Mouse (Mus musculus) lung, adult 18-20 months (tissue): ENCODE data around the gene Cdc7.
A peak's percentile ranks its signal among the peaks of the same experiment; 100 is the strongest.
"Not testable (repeated sequence)": the region's sequence is repeated elsewhere in the genome, so short reads cannot be mapped to it uniquely, and the experiment has no call there.

ENCODE experiments used
- DNase-seq, 2 experiments: peaks; one replicate each; pipeline ENCODE4 v3.0.0; 2022; ENCODE audit warnings: mixed read lengths in 2 of 2

The Cdc7 gene

DNA sequence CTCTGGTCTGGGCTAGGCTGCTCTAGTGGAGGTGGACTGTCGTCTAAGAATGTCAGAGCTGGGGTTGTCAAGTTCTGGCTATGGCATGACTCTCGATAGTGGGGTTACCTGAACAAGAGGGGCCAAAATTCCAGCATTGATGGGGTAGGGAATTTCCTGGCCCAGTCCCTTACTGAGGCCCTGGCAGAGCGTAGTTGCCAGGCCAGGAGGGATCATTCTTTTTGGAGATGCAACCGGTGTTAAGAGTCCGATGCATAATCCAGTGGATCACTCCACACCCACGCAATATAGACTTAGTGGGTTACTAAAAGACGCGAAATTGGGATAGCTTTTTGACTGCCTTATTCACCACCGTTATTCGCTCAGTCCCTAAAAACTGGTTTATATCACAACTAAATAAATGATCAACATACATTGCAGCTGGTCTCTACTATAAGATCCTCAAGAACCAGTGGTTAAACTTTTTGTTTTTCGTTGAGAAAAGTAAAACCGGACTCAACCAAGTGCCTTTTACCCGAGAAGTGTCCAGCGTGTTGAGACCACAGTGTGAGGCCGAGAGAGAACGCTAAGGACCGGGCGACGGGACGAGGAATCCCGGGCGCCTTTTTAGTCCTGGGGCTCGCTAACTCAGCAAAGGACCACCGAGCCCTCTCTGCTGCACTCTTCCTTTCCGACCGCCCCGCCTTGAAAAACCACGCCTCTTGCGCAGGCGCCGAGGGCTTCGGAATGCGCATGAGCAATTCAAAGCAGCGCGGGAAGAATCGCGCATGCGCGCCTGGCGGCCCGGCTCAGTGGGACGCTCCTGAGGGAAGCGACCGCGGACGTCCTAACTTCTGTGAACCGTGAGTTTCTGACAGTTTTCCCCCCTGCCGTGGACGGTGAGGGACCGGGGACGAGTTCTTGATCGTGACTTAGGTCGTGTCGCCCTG, at the start of gene Cdc7:
TSS of gene Cdc7 (plus strand) at position 739 of the 929 bp plus-strand sequence.
- peak; percentile 90 to 92 for DNase-seq

DNA sequence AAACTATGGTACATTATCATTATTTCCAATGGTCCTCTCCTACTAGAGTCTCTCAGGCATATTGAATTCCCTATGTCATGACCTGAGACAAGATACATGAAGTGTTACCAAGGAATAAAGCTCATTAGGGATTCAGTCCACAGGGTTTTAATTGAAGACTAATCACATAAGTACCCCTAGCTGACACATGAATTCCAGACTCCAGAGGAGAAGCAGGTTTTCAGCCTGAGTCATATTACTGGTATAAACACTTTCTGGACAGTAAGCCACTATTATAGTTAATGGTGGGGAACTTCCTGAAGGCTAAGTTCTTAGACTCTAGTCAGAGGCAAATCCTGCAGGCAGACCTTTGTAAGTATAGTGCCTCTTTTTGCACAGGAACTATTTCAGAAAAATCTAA, 44.8 kb upstream of the Cdc7 start:
- DNase-seq: no peak

DNA sequence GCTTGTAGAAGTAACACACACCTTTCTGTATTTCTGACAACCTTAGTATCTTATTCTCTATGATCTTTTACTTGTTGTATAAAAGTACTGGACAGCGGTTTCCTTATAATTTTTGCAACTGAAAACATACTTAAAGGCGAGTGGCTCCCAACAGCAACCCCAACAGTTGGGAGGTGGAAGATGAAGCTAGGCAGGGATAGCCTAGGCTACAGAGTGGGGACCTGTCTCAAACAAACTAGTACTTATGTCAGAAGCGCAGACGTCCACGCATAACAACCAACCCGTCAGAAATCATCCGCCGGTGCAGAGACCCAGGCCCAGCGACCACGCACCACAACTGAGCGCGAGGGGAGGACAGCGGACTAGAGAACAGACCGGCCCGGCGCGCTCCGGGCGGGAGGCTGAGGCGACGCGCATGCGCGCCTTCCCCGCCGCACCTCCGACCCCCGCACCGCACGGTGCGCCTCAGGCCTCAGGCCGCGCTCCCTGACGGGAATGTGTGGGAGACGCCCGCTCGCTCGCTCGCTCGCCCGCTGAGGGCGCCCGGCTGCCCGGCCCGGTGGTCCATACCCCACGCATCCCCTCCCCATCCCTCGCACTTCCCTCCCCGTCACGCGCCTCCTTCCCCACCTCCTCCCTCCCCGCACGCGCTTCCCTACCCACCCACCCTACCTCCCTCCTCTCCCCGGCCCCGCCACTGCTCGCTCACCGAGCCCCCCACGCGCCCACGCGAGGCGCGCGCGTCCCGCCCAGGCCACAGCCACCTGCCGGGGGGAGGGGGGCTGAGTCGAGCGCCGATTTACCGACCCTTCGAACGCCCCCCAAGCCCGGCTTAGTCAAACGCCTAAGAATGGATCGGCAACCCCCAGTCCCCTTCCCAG, 38.4 kb upstream of the Cdc7 start, which contains the start of gene Hfm1:
TSS of gene Hfm1 (minus strand) at position 834 of the 881 bp plus-strand sequence.
- peak; percentile 3 to 8 for DNase-seq

DNA sequence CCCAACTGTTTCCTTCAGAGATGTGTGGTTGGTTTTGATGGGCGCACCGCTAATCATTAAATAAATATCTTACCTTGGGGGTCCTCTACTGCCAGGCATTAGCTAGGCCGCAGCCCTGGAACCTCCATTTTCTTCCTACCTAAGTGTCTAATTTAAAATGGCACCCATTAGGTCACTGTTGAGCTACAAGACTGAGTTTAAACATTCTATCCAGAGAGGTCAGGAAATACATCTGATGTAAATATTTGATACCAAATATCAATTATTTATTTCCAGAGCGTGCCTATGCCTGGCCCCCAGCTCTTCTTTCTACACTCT, 37.8 kb upstream of the Cdc7 start:
- no peak for DNase-seq

DNA sequence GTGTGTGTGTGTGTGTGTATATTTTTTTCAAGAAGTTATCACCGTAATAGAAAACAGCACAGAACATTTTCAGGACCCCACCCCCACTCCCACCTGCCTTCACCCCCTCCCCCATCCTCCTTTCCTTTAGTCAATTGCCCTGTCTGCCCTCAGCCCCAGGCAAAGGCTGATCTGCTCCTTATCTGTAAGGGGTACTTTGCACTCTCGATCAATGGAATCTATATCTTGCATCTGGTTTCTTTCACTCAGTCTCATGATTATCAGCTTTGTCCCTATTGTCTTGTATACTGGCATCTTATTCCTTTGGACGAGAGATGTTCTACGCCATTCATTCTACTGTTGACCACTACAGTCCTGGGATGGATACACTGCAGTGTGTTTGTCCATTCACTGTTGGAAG, 36.1 kb upstream of the Cdc7 start:
- no peak for DNase-seq

DNA sequence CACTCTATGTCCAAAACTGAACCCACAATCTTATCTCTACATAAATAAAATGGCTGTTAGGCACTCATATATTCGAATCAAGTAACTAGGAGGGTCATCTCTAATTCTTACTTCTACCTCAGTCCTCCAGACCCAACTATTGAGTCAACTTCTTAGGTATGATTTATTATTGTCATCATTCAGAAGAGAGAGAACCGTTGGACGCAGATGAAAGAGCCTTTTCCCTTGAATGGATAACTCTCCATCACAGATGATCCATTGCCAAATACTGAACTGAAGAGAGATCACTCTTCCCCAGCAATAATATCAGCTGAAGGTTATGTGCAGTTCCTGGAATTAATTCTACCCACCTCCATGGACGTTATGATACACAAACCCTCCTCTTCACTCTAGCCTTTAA, 17.8 kb upstream of the Cdc7 start:
- DNase-seq: no peak

DNA sequence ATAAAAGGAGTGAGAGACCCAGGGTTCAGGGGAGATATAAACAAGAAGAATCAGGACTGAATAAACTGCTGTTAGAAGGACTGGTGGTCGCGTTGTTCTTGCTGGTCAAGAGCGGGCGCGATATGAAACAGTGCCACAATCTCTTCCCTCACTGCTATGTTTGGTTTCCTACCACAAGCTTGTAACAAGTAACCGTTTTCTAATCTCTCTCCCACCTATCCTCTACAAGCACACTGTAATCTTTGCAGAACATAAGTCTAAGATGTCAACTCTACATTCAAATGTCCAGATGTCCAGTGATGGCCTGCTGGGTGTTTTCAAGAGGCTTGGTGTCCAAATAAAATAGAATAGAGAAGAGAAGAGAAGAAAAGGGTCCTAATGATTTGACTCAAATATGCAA, 15.4 kb upstream of the Cdc7 start:
- no peak for DNase-seq

DNA sequence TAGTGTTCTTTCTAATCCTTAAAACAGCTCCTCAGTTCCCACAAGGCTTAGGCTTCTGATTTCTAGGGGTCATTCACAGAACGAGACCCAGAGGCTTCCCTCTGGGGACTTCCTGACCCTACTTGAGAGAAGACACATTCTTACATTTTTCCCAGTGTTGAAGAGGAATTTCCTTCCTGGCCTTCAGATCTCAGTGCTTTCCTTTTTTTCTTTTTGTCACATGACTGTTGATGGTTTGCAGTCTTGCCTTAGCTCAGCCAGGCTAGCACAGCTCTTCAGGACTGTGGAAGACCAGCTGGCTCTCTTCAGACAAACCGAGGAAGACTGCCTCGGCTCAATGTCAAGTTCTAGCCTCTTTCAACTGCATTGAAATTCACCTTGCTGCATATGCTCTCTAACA, 7.7 kb upstream of the Cdc7 start:
- no peak for DNase-seq

DNA sequence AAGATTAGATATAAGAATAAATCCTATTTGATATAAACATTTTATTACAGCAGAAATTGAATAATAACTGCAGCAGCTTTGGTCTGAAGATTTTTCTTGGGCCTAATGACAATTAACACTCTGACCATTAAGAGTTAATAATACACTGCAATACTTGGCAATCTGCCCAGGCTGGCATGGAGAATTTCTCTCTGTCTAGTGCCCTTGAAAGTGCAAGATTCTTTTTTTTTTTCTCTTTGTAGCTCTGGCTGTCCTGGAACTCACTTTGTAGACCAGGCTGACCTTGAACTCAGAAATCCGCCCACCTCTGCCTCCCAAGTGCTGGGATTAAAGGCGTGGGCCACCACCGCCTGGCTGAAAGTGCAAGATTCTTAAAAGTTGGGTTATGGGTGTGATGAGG, 5.1 kb upstream of the Cdc7 start:
- DNase-seq: peak in 1 of 2 experiments; percentile 14

DNA sequence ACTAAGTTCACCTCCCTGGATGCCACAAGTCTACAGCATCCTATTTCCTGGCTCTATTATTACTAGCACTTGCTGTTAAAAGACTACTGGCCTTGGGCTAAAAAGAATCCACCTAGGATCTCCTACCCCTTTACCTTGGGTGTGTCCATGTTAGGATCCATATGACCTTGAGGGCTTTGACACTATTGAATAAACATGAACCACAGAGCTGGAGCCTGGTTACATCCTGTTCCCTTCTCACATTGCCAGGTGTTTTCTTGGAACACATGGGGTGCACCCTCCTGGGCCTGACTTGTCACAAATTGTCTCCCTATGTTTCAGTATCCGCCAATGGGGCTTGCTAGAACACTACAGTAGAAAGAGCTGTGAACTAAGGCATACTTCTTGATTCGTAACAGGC, 3.7 kb upstream of the Cdc7 start:
- DNase-seq: no peak

DNA sequence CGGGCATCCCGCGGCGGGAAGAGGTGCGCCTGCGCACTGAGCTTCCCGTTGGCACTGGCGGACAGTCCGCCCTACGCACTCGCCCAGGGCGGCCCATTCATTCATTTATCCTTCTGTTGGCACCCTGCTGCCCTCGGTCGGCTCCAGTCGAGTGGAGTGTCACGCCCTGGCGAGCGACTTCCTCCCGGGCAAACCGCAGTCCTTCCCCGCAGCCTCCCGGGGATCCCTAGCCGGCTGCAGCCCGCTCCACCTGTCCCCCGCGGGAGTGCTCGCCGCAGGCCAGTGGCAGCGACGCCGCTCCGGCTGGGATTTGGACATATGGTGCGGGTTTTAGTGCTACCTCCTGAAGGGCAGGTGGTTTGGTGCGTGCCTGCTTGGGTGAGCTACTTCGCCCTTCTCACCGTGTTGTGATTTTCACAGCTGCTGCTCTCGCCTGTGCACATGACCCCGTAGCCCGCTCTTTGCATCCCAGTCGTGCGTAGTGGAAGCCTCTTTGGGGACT, 442 bp downstream of the Cdc7 start:
- DNase-seq: no peak

DNA sequence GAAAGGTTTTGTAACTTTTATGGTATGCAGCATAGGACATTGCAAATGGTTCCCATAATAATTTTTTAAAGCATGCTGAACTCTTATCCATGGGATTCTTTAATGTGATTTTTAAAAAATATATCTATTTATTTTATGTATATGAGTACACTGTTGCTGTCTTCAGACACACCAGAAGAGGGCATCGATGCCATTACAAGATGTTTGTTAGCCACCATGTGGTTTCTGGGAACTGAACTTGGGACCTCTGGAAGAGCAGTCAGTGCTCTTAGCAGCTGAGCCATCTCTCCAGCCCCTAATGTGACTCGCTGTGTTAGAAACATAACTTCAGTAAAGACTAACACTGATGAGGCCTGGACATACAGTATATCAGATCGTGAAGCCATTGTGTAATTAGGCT, 2.3 kb downstream of the Cdc7 start:
- DNase-seq: no peak

DNA sequence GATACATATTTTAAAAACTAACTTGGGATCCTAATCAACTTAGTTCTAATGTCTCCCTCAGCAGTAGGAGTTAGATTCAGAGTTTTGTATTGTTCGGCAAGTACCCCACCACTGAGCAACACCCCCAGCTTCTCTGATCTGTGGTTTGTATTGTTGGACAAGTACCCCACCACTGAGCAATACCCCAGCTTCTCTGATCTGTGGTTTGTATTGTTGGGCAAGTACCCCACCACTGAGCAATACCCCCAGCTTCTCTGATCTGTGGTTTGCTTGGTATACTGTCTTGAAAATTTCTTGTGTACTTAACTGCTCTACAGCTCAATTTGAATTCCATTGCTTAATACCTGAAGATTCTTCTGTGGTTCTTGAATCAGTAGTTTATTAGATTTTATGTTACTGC, 3.5 kb downstream of the Cdc7 start:
- DNase-seq: no peak

DNA sequence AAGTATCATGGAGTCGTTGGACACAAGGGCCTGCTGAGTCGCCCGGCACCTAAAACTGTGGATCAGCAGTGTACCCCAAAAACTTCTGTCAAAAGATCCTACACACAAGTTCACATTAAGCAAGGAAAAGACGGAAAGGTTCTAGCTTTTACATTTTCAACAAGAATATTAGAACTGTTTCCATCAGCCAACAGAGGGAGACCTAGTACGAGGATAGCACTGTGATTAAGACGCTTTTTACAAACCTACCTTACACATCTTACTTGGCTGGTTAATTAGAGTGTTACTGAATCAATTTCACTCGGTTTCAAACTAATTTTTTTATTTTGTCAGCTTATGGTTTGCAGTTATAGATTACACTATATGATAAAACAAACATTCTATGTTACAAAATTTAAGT, 9.8 kb downstream of the Cdc7 start:
- DNase-seq: no peak

DNA sequence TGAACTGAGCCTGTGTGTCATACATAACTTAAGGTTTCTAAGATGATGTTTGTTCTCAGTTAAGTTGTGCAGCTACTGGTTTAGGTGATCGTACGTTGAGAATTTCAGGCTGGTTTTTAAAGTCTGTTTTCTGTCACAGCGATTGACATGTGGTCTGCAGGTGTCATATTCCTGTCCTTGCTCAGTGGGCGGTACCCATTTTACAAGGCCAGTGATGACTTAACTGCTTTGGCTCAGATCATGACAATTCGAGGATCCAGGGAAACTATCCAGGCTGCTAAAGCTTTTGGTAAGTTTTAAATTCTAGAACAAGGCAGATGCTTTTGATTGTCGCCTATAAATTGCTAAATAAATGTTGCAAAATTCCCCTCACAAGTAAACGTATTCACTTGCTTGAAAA, 15.0 kb downstream of the Cdc7 start:
- DNase-seq: no peak

DNA sequence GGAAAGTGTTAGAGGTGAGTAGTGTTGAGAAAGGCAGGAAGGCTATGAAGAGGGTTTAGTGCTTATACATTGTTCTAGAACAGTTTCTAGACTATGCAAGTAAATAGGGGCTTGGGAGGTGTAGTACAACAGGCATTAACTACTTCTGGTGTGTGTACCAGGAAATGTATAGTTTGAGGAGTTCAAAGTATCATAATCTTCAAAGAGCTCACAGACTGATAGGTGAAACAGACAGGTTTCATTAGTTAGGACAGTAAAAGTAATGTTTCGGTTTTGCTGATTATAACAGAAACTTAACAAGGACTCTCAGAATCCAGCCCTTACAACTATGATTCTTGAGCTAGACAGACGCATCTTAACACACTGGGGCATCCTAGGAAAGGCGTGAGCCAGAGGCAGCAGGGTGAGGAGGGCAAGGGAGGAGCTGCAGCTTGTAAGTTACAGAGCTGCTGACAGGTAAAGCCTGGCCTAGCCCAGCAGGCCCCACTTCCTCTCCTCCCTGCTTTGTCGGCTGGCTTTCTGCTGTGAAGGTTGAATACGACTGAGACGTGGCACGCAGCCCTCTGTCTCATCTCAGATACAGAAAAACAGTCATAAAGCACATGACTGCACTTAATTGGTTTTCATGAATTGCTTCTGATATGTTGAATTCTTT, 18.3 kb downstream of the Cdc7 start:
- DNase-seq: no peak

DNA sequence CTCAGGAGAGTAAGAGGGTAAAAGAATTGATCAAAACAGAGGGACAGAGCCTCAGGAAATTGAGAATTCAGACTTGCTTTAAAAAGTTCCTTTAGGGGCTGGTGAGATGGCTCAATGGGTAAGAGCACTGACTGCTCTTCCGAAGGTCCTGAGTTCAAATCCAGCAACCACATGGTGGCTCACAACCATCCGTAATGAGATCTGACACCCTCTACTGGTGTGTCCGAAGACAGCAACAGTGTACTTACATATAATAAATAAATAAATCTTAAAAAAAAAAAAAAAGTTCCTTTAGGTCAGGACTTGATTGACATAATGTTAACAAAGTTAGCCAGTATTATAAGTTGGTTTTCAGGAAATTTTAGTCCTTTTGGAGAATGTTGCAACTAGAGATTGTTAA, 20.8 kb downstream of the Cdc7 start:
- DNase-seq: not testable (repeated sequence)

DNA sequence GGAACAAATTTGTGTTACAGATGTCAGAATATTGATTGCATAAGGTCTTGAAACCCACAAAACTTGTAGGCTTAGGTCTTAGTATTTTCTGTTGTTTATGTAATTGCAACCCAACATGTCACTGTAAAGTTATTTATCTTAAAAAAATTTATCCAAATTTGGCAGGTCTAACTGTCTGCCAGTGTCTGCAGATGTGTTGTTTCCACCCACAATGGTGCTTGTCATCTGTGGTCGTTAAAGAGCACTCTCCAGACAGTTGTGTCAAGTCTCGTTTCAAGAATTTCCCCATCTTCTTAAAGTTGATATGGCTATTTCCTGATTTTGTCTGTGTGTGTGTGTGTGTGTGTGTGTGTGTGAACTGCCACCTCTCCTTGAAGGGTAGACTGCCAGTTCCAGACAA, 21.5 kb downstream of the Cdc7 start:
- DNase-seq: no peak

DNA sequence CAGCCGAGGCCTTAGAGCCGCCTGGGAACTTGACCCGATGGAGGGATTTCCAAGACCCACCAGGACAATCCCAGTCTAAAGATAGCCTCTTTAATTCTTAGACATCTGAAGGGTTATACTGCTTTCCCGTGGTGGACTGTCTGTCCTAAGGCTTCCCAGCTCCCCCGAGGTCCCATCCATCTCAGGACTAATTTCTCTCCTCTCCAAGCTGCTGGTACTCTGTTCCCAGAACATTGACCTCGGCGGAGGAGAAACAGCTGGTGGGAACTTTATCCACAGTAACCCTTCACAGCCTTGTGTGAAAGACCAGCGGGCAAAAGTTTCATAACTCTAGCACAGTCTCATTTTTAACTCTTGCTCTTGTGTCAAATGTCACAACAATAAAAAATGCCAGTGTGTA, 25.1 kb downstream of the Cdc7 start:
- DNase-seq: peak; percentile 26 to 43

DNA sequence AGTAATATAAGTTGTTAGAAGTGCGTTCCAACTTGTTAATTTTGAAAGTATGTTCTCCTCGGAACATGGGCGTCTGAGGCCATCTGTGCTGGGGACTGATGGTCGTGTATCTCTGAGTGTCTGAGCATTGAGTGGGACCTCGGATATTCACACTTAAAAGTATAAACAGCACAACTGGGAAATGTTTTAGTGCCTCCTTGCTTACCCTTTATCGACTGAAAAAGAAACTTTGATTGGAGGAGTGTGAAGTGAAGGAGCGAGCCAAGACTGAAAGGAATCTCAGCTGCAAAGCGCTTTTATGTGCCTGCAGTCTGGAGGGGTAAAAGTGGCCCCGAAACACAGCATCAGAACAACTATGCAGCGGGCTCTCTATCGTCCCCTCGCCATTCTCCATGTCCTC, 25.7 kb downstream of the Cdc7 start:
- DNase-seq: no peak

DNA sequence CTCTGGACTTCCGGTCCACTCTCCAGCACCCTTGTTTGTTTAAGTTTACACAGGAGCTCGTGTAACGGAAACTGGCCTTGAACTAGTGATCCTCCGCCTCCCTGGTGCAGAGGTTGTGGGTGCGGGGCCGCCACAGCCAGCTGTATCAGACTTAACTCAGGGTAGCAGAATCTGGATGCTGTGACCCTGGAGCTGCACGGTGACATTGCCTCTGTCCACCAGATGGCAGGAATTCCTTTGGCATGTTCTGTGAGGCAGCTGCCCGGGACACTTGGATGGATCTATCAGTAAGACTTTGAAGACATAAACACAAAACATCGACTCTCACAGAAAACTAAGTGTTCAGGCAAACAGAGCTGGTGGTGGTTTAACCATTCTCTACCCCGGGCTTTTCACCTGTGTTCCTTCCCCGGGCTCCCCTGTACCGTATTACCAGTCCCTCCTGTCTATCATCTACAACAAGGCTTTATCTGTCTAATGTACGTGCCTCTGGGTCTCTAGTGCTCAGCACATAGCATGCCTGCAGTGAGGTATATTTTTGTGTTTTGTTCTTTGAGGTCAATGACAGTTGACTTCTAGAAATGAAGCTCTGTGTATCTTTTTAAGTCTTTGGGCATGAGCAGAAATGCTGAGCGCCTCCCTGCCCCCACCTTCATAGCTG, 26.6 kb downstream of the Cdc7 start:
- peak; percentile 56 to 69 for DNase-seq

DNA sequence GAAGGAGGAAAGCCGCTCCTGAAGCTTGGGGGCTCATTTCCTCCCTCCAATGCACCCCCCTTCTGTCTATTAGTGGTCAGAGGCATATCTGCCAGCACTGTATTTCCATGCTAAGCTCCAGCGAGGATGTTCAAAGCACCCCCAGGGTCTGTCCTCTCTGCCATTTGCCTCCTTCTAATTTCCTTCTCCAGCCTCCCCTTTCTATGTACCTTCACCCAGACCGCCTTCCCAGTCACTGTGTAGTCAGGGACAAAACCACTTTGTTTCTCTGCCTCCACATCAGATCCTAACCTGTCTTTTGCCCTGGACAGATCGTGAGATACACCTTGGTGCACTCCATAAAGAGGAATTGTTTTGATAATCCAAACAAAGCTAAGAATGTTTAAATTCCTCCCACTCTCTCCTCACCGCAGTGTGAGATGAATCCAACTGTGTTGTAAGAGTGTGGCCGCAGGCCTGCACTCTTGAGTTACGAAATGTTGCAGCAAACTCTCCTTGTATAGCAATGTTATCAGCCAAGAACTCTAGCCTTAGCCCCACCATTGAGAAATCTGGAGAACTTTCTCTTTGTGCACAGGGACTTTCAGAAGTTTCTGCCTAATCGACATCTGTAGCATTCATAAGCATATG, 27.3 kb downstream of the Cdc7 start:
- peak; percentile 57 to 72 for DNase-seq
